Mouse (Mus musculus): ENCODE results near the gene Cntn1.

GRCm38 (mm10) chr15:92206695-92207094 is 155.7 kb downstream of the Cntn1 start:
- no peak for TF ChIP-seq CTCF (IDR thresholded peaks at IDR 0.05; ENCODE audit: control insufficient read depth, insufficient read depth, insufficient replicate concordance, low read depth, low read length)
- no peak for TF ChIP-seq POLR2A (IDR thresholded peaks at IDR 0.05; ENCODE audit: control insufficient read depth, low read depth, low read length)
